8 mouse cellular contexts compared by ENCODE assay signal in the genomic region with DNA sequence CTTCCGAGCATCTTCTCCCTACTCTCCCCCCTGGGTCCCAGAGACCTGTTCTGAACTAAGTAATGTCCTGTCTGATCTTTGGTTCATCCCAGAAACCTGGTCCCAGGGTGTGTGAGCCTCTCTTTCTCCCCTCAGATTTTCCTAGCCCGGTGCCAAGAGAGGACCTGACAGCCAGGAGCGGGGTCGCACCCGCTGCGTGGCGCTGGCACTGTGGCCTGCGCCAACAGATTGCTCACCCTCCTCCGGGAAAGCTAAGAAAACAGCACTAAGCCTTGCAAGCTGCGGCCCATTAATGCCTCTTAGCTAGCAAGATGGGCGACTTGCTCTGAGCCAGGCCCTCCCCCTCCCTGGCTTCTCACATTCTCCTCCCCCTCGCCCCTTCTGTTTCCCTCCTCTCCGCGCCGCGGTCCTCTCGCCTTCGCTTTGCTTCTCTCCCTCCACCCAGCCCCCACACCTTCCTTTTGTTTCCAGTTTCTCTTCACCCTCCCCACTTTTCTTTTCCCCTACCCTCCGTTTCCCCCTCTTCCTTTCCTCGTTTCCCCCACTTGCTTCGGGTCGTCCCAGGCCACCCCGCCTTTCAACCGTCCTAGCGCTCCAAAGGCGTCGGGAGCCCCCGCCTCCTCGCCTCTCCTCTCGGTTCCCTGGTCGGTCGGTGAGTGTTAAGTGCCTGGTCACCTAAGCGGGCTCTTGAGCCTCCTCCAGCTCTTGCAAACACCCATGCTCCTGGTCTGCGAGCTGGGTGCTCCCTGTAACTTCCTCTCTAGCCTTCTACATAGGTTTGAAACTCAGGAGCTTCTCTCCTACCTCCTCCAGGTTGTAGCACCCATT. TPM values are rescaled to one million over a fixed set of nuclear protein-coding genes. Genes with fewer than 3 reads are reported as not detected.
A peak's percentile ranks its signal among the peaks of the same experiment; 100 is the strongest.
DNase-seq lines count a peak whose midpoint lies in the region; ATAC-seq lines count a peak whose summit lies in the region.

No protein-coding gene starts in this region.

- no peak for DNase-seq in kidney, postnatal 36 days
- peak; percentile 93 for DNase-seq in forebrain, embryonic 14.5 days (ENCODE audit: low spot score)
- DNase-seq in layer of hippocampus, adult 9-11 months = peak; percentile 81
- peak; percentile 68 for DNase-seq in midbrain, embryonic 10.5 days (ENCODE audit: low spot score)
- DNase-seq in spleen, postnatal 14 days (ENCODE audit: low spot score in 2 of 2) = no peak

- H3K36me3 ChIP-seq in kidney, embryonic 14.5 days (ENCODE audit: control insufficient read depth, insufficient read depth, low read length) = no peaks in the 10 kb centered on the region
- no peaks in the 10 kb centered on the region for H3K36me3 ChIP-seq in forebrain, embryonic 14.5 days (ENCODE audit: control insufficient read depth, insufficient read depth, low read length)
- no peaks in the 10 kb centered on the region for H3K36me3 ChIP-seq in midbrain, embryonic 10.5 days
- no peaks in the 10 kb centered on the region for H3K36me3 ChIP-seq in stomach, embryonic 16.5 days (ENCODE audit: control insufficient read depth, insufficient read depth, low read length)

- ATAC-seq in kidney, embryonic 14.5 days (ENCODE audit: low FRiP score, low TSS enrichment) = 0 out of 2 replicates have a peak, but pooled peaks have one; percentile 17
- peak; percentile 73 for ATAC-seq in forebrain, embryonic 14.5 days
- no peak for ATAC-seq in stomach, embryonic 16.5 days (ENCODE audit: insufficient read depth, low FRiP score)

- H3K9me3 ChIP-seq in kidney, embryonic 14.5 days (ENCODE audit: control insufficient read depth, low read length) = no peaks in the 10 kb centered on the region
- no peaks in the 10 kb centered on the region for H3K9me3 ChIP-seq in forebrain, embryonic 14.5 days (replicated peaks; ENCODE audit: control insufficient read depth, low read length)
- no peaks in the 10 kb centered on the region for H3K9me3 ChIP-seq in midbrain, embryonic 10.5 days (replicated peaks)
- H3K9me3 ChIP-seq in stomach, embryonic 16.5 days (replicated peaks; ENCODE audit: control insufficient read depth, low read length) = peaks cover 4% of the 10 kb centered on the region; the same call in 1 of the 2 replicates

- under 1% methylated on average over 34 of the region's 34 CpGs for WGBS in kidney, embryonic 14.5 days
- under 1% methylated on average over 34 of the region's 34 CpGs for WGBS in forebrain, embryonic 14.5 days
- WGBS in midbrain, embryonic 10.5 days = under 1% methylated on average over 34 of the region's 34 CpGs
- WGBS in stomach, embryonic 16.5 days = under 1% methylated on average over 34 of the region's 34 CpGs

- peaks cover 8% of the 10 kb centered on the region; the same call in 1 of the 2 replicates for H3K4me1 ChIP-seq in kidney, embryonic 14.5 days (ENCODE audit: control insufficient read depth, insufficient read depth, low read length)
- 0 out of 2 replicates have a peak, but pooled peaks cover 2% of the 10 kb centered on the region for H3K4me1 ChIP-seq in brown adipose tissue, adult 24 weeks (ENCODE audit: control insufficient read depth, insufficient read depth, insufficient read length, low read length)
- peaks cover 10% of the 10 kb centered on the region; the same call in 1 of the 2 replicates for H3K4me1 ChIP-seq in forebrain, embryonic 14.5 days (ENCODE audit: control insufficient read depth, insufficient read depth, low read length)
- H3K4me1 ChIP-seq in midbrain, embryonic 10.5 days = peaks cover 63% of the 10 kb centered on the region
- H3K4me1 ChIP-seq in stomach, embryonic 16.5 days (ENCODE audit: control insufficient read depth, insufficient read depth, low read length) = peaks cover 23% of the 10 kb centered on the region

- peak overlapping the region; percentile 38 for H3K4me2 ChIP-seq in kidney, embryonic 14.5 days (replicated peaks; ENCODE audit: low read depth, low read length)
- peak overlapping the region; percentile 70 for H3K4me2 ChIP-seq in forebrain, embryonic 14.5 days (ENCODE audit: low read length)
- H3K4me2 ChIP-seq in stomach, embryonic 16.5 days (ENCODE audit: low read depth, low read length) = peak overlapping the region; percentile 45

- no peak overlapping the region for H3K9ac ChIP-seq in kidney, embryonic 14.5 days (ENCODE audit: low read depth, low read length)
- H3K9ac ChIP-seq in forebrain, embryonic 14.5 days (ENCODE audit: low read length) = peak overlapping the region; percentile 56
- H3K9ac ChIP-seq in stomach, embryonic 16.5 days (ENCODE audit: low read length) = peak overlapping the region; percentile 16; the same call in 1 of the 2 replicates

- H3K27ac ChIP-seq in kidney, embryonic 14.5 days (ENCODE audit: low read depth, low read length) = no peak overlapping the region
- H3K27ac ChIP-seq in brown adipose tissue, adult 24 weeks (replicated peaks; ENCODE audit: low read depth, low read length) = no peak overlapping the region
- H3K27ac ChIP-seq in forebrain, embryonic 14.5 days (ENCODE audit: low read depth, low read length) = peak overlapping the region; percentile 98
- H3K27ac ChIP-seq in midbrain, embryonic 10.5 days (replicated peaks) = peak overlapping the region; percentile 85
- H3K27ac ChIP-seq in stomach, embryonic 16.5 days (ENCODE audit: low read length) = no peak overlapping the region

- peak overlapping the region; percentile 31 for H3K4me3 ChIP-seq in kidney, embryonic 14.5 days (ENCODE audit: low read length)
- H3K4me3 ChIP-seq in brown adipose tissue, adult 24 weeks (ENCODE audit: insufficient read depth, low read depth, low read length) = 0 out of 2 replicates have a peak overlapping the region, but pooled peaks have one; percentile 1
- peak overlapping the region; percentile 34 for H3K4me3 ChIP-seq in forebrain, embryonic 14.5 days (ENCODE audit: low read depth, low read length)
- H3K4me3 ChIP-seq in midbrain, embryonic 10.5 days = peak overlapping the region; percentile 52
- peak overlapping the region; percentile 37 for H3K4me3 ChIP-seq in stomach, embryonic 16.5 days (replicated peaks; ENCODE audit: low read length)

- H3K27me3 ChIP-seq in kidney, embryonic 14.5 days (ENCODE audit: control insufficient read depth, insufficient read depth, low read length) = peaks cover 95% of the 10 kb centered on the region
- peaks cover 35% of the 10 kb centered on the region for H3K27me3 ChIP-seq in forebrain, embryonic 14.5 days (replicated peaks; ENCODE audit: control insufficient read depth, insufficient read depth, low read length)
- peaks cover 100% of the 10 kb centered on the region for H3K27me3 ChIP-seq in midbrain, embryonic 10.5 days (ENCODE audit: low read depth, poor library complexity, severe bottlenecking)
- peaks cover 87% of the 10 kb centered on the region for H3K27me3 ChIP-seq in stomach, embryonic 16.5 days (ENCODE audit: control insufficient read depth, insufficient read depth, low read length)

RNA-seq across cellular contexts. Expression of a gene that starts 7.8 kb away (rescaled TPM):
- not detected in 2 replicates for polyA plus RNA-seq in kidney, embryonic 14.5 days (2014; fragmentation: Nextera tagmentation; extraction: Ambion mirVana)
- polyA plus RNA-seq in brown adipose tissue, adult 24 weeks (2012; ENCODE audit: insufficient read depth, insufficient read length, missing spikeins) = 7.0 and 7.5 TPM in 2 replicates
- 56.5 and 58.6 TPM in 2 replicates for polyA plus RNA-seq in forebrain, embryonic 14.5 days (2014; fragmentation: Nextera tagmentation; extraction: Ambion mirVana)
- polyA plus RNA-seq in midbrain, embryonic 10.5 days (2016; fragmentation: Nextera tagmentation; extraction: Ambion mirVana) = 13.7 and 23.4 TPM in 2 replicates
- polyA plus RNA-seq in stomach, embryonic 16.5 days (2015; fragmentation: Nextera tagmentation; extraction: Ambion mirVana) = 9.0 and 10.4 TPM in 2 replicates

Comparison
In these comparisons a context has a peak if more than half of its experiments do, and no peak if none do; other contexts are left out.
1. H3K27ac ChIP-seq: peak in forebrain, embryonic 14.5 days (single experiment) and midbrain, embryonic 10.5 days (single experiment); none in kidney, embryonic 14.5 days (single experiment), brown adipose tissue, adult 24 weeks (single experiment) and stomach, embryonic 16.5 days (single experiment).
2. H3K4me3 ChIP-seq: peak in every context shown above with its lines; median percentile 52 in midbrain, embryonic 10.5 days; 37 in stomach, embryonic 16.5 days; 34 in forebrain, embryonic 14.5 days; 31 in kidney, embryonic 14.5 days; 1 in brown adipose tissue, adult 24 weeks.
3. DNase-seq: peak in forebrain, embryonic 14.5 days (single experiment), layer of hippocampus, adult 9-11 months (single experiment) and midbrain, embryonic 10.5 days (single experiment); none in kidney, postnatal 36 days (0 of 2) and spleen, postnatal 14 days (0 of 2).
4. Peak in every context shown above with its lines, with median percentiles within 50 percentile points of each other: H3K4me2 ChIP-seq.